Mouse (Mus musculus) heart, postnatal 0 days (tissue): ENCODE measurements at regions not wholly inside any gene's neighbourhood (a gene's known extent, or its start where the extent isn't known, plus 50 kb on each side); places are given as distances from the start of the nearest gene placed in this dataset.

ENCODE experiments used
- ATAC-seq: fragments of 200-750 bp; cut with Nextera tagmentation; 2 replicates; pipeline ENCODE4 v1.8.0; 2017; ENCODE audit warnings: low read depth, moderate number of reproducible peaks, moderate library complexity; ENCODE audit not compliant: insufficient read depth
- DNase-seq: peaks from one replicate; pipeline ENCODE4 v3.0.0-alpha.2; 2016; ENCODE audit warnings: low spot score
- H3K27ac ChIP-seq: fragments of 300-500 bp; sonication (generic); 2 replicates; pipeline ENCODE4 v1.5.1; 2014; ENCODE audit warnings: low read depth, mild to moderate bottlenecking
- H3K27me3 ChIP-seq: fragments of 300-500 bp; sonication (generic); 2 replicates; pipeline ENCODE4 v1.6.1; 2014; ENCODE audit warnings: low read length, mixed read lengths; ENCODE audit not compliant: control insufficient read depth, insufficient read depth
- H3K36me3 ChIP-seq: fragments of 300-500 bp; sonication (generic); replicated peaks from 2 replicates; pipeline ENCODE4 v1.6.1; 2014; ENCODE audit warnings: low read length, mixed read lengths; ENCODE audit not compliant: control insufficient read depth, insufficient read depth
- H3K4me1 ChIP-seq: fragments of 300-500 bp; sonication (generic); 2 replicates; pipeline ENCODE4 v1.6.1; 2014; ENCODE audit warnings: antibody characterized with exemption; ENCODE audit not compliant: control insufficient read depth, insufficient read depth
- H3K4me2 ChIP-seq: fragments of 300-500 bp; sonication (generic); 2 replicates; pipeline ENCODE4 v1.6.1; 2014; ENCODE audit warnings: low read depth, mild to moderate bottlenecking, low read length, moderate library complexity
- H3K4me3 ChIP-seq: fragments of 300-500 bp; sonication (generic); 2 replicates; pipeline ENCODE4 v1.5.1; 2014; ENCODE audit warnings: low read depth, low read length
- H3K9ac ChIP-seq: fragments of 300-500 bp; sonication (generic); replicated peaks from 2 replicates; pipeline ENCODE4 v1.6.1; 2014; ENCODE audit warnings: low read depth, low read length, mixed read lengths
- H3K9me3 ChIP-seq: fragments of 300-500 bp; sonication (generic); replicated peaks from 2 replicates; pipeline ENCODE4 v1.6.1; 2016; ENCODE audit warnings: low read length; ENCODE audit not compliant: control insufficient read depth
- CTCF ChIP-seq: IDR thresholded peaks from 2 replicates; pipeline ENCODE4 v1.5.1; 2016; ENCODE audit warnings: antibody characterized with exemption, control low read depth, low read depth
- EP300 ChIP-seq: IDR thresholded peaks from 2 replicates; pipeline ENCODE4 v1.6.1; 2016; ENCODE audit warnings: antibody characterized with exemption, low read depth
- WGBS: fragments of 180-500 bp; shearing (Covaris S2); extraction: QIAGEN DNeasy Blood & Tissue Kit; methylation state at CpG from one replicate; pipeline ENCODE4 v1.1.7; 2014; 5-methylcytosine and 5-hydroxymethylcytosine counted together

GRCm38 (mm10) chr9:80913867-80914266 is 448.6 kb upstream of the Impg1 start:
- no peak overlapping the region for H3K4me2 ChIP-seq
- no peaks in the 10 kb centered on the region for H3K27me3 ChIP-seq
- no peaks in the 10 kb centered on the region for H3K4me1 ChIP-seq
- ATAC-seq: no peak
- H3K9ac ChIP-seq: no peak overlapping the region
- no peaks in the 10 kb centered on the region for H3K9me3 ChIP-seq
- TF ChIP-seq EP300: no peak
- WGBS: 75% methylated on average over 2 of the region's 2 CpGs
- no peak overlapping the region for H3K27ac ChIP-seq
- no peaks in the 10 kb centered on the region for H3K36me3 ChIP-seq
- no peak overlapping the region for H3K4me3 ChIP-seq
- no peak for DNase-seq

GRCm38 (mm10) chr9:80912177-80912576 is 446.9 kb upstream of the Impg1 start:
- Histone ChIP-seq H3K4me2 (no peak overlapping the region), H3K4me3 (no peak overlapping the region), H3K9ac (no peak overlapping the region), H3K9me3 (no peaks in the 10 kb centered on the region), H3K27ac (no peak overlapping the region), H3K27me3 (no peaks in the 10 kb centered on the region), H3K4me1 (no peaks in the 10 kb centered on the region), H3K36me3 (no peaks in the 10 kb centered on the region)
- DNase-seq: no peak
- ATAC-seq: no peak
- no peak for TF ChIP-seq EP300
- TF ChIP-seq CTCF: no peak

- no peak for ATAC-seq
- no peaks in the 10 kb centered on the region for H3K9me3 ChIP-seq
- H3K4me1 ChIP-seq: no peaks in the 10 kb centered on the region
- H3K36me3 ChIP-seq: no peaks in the 10 kb centered on the region
- H3K9ac ChIP-seq: no peak overlapping the region
- no peak overlapping the region for H3K4me3 ChIP-seq
- H3K27me3 ChIP-seq: no peaks in the 10 kb centered on the region
- no peak for TF ChIP-seq CTCF
- TF ChIP-seq EP300: no peak
- no peak for DNase-seq
- 72% methylated on average over 4 of the region's 4 CpGs for WGBS
- no peak overlapping the region for H3K27ac ChIP-seq
- H3K4me2 ChIP-seq: no peak overlapping the region
Observed at GRCm38 (mm10) chr9:80866807-80867206, 401.5 kb upstream of the Impg1 start.

- Histone ChIP-seq H3K4me1 (no peaks in the 10 kb centered on the region), H3K4me3 (no peak overlapping the region), H3K9ac (no peak overlapping the region), H3K9me3 (no peaks in the 10 kb centered on the region), H3K27me3 (no peaks in the 10 kb centered on the region), H3K27ac (no peak overlapping the region), H3K4me2 (no peak overlapping the region), H3K36me3 (no peaks in the 10 kb centered on the region)
- TF ChIP-seq CTCF: no peak
- no peak for TF ChIP-seq EP300
- ATAC-seq (no peak), DNase-seq (no peak)
- WGBS: 67% methylated on average over 2 of the region's 2 CpGs
Observed at GRCm38 (mm10) chr9:80858998-80859397, 393.7 kb upstream of the Impg1 start.

- H3K4me2 ChIP-seq: no peak overlapping the region
- no peak overlapping the region for H3K9ac ChIP-seq
- H3K27me3 ChIP-seq: no peaks in the 10 kb centered on the region
- ATAC-seq (no peak), DNase-seq (no peak)
- no peaks in the 10 kb centered on the region for H3K9me3 ChIP-seq
- H3K36me3 ChIP-seq: no peaks in the 10 kb centered on the region
- WGBS: 57% methylated on average over 3 of the region's 3 CpGs
- H3K4me1 ChIP-seq: no peaks in the 10 kb centered on the region
- H3K27ac ChIP-seq: no peak overlapping the region
- no peak overlapping the region for H3K4me3 ChIP-seq
- TF ChIP-seq CTCF (no peak), EP300 (no peak)
Observed at GRCm38 (mm10) chr9:80848190-80848589, 382.9 kb upstream of the Impg1 start.

- Histone ChIP-seq H3K4me2 (no peak overlapping the region), H3K9me3 (no peaks in the 10 kb centered on the region), H3K4me1 (no peaks in the 10 kb centered on the region), H3K9ac (no peak overlapping the region), H3K27ac (no peak overlapping the region), H3K4me3 (no peak overlapping the region), H3K36me3 (no peaks in the 10 kb centered on the region), H3K27me3 (no peaks in the 10 kb centered on the region)
- no peak for ATAC-seq
- 80% methylated on average over 2 of the region's 2 CpGs for WGBS
- TF ChIP-seq CTCF (no peak), EP300 (no peak)
- DNase-seq: no peak
Observed at GRCm38 (mm10) chr9:80832808-80833207, 367.5 kb upstream of the Impg1 start.
